Mouse (Mus musculus) hindbrain, embryonic 12.5 days (tissue): Measurements from ENCODE around the gene Clp1. TPM values are rescaled to one million over a fixed set of nuclear protein-coding genes. Genes with fewer than 3 reads are reported as not detected.
A peak's percentile ranks its signal among the peaks of the same experiment; 100 is the strongest.

Source experiments
- ATAC-seq: fragments of 200-750 bp; cut with Nextera tagmentation; 2 replicates; pipeline ENCODE4 v1.8.0; 2017; ENCODE audit warnings: moderate TSS enrichment; ENCODE audit not compliant: low FRiP score
- H3K27ac ChIP-seq: fragments of 300-500 bp; sonication (generic); 2 replicates; pipeline ENCODE4 v1.5.1; 2016; ENCODE audit warnings: mild to moderate bottlenecking
- H3K27me3 ChIP-seq: fragments of 300-500 bp; sonication (generic); 2 replicates; pipeline ENCODE4 v1.6.1; 2016; ENCODE audit warnings: mild to moderate bottlenecking
- H3K36me3 ChIP-seq: fragments of 300-500 bp; sonication (generic); 2 replicates; pipeline ENCODE4 v1.6.1; 2016; ENCODE audit warnings: mild to moderate bottlenecking
- H3K4me1 ChIP-seq: fragments of 300-500 bp; sonication (generic); 2 replicates; pipeline ENCODE4 v1.6.1; 2016
- H3K4me2 ChIP-seq: fragments of 300-500 bp; sonication (generic); replicated peaks from 2 replicates; pipeline ENCODE4 v1.6.1; 2016; ENCODE audit warnings: mild to moderate bottlenecking
- H3K4me3 ChIP-seq: fragments of 300-500 bp; sonication (generic); 2 replicates; pipeline ENCODE4 v1.5.1; 2016; ENCODE audit warnings: mild to moderate bottlenecking
- H3K9ac ChIP-seq: fragments of 300-500 bp; sonication (generic); 2 replicates; pipeline ENCODE4 v1.6.1; 2016; ENCODE audit warnings: mild to moderate bottlenecking, moderate library complexity
- H3K9me3 ChIP-seq: fragments of 300-500 bp; sonication (generic); replicated peaks from 2 replicates; pipeline ENCODE4 v1.6.1; 2016; ENCODE audit warnings: mild to moderate bottlenecking
- WGBS: fragments of 180-500 bp; shearing (Covaris S2); methylation state at CpG from one replicate; pipeline ENCODE4 v1.1.7; 2016; 5-methylcytosine and 5-hydroxymethylcytosine counted together
- polyA plus RNA-seq: library from polyadenylated mRNA; unstranded; fragments of >200 nt; fragmentation: Nextera tagmentation; extraction: Ambion mirVana; gene quantifications from 2 replicates; pipeline ENCODE4 v1.2.1, GENCODE M21; 2016

Clp1 gene
- polyA plus RNA-seq, 1 experiment from 2014 or later: 35.0 TPM

DNA sequence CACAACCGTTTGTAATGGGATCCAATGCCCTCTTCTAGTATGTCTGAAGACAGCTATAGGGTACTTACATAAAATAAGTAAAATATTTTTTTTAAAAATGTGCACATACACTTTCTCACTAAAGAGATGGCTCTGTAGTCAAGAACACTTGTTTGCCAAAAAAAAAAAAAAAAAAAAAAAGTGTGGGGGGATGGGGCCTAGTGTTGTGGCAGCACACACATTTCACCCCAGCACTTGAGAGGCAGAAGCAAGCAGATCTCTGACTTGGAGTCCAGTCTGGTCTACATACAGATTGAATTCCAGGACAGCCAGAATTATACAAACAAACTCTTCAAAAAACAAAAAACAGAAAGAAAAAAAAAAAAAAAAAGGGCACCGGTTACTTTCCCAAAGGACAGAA lies 6.4 kb downstream of the Clp1 start:
- peaks cover 28% of the 10 kb centered on the region for H3K36me3 ChIP-seq
- H3K4me3 ChIP-seq: no peak overlapping the region
- H3K9me3 ChIP-seq: no peaks in the 10 kb centered on the region
- 100% methylated on average over 2 of the region's 2 CpGs for WGBS
- no peak overlapping the region for H3K9ac ChIP-seq
- H3K4me1 ChIP-seq: peaks cover 15% of the 10 kb centered on the region
- no peaks in the 10 kb centered on the region for H3K27me3 ChIP-seq
- H3K27ac ChIP-seq: no peak overlapping the region
- no peak overlapping the region for H3K4me2 ChIP-seq
- no peak for ATAC-seq

DNA sequence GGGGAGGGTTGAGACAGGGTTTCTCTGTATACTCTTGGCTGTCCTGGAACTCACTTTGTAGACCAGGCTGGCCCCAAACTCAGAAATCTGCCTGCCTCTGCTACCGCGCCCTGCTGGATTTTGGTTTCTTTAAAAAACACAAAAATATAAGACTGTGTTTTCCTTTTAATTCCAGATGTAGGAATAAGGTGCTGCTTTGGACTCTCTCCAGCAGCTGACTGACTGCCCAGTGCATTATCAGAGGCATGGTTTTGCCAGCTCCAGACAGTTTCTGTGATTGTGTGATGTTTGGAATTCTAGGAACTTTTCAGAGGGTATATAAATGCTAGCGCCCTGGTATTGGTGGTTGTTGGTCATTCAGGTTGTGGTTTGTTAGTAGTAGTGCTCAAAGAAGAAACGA lies 9.8 kb downstream of the Clp1 start:
- no peak overlapping the region for H3K9ac ChIP-seq
- H3K27me3 ChIP-seq: no peaks in the 10 kb centered on the region
- no peak overlapping the region for H3K4me3 ChIP-seq
- ATAC-seq: no peak
- no peak overlapping the region for H3K4me2 ChIP-seq
- no peaks in the 10 kb centered on the region for H3K9me3 ChIP-seq
- H3K4me1 ChIP-seq: peaks cover 12% of the 10 kb centered on the region
- peaks cover 6% of the 10 kb centered on the region; the same call in 1 of the 2 replicates for H3K36me3 ChIP-seq
- WGBS: 89% methylated on average over 4 of the region's 4 CpGs
- H3K27ac ChIP-seq: no peak overlapping the region

DNA sequence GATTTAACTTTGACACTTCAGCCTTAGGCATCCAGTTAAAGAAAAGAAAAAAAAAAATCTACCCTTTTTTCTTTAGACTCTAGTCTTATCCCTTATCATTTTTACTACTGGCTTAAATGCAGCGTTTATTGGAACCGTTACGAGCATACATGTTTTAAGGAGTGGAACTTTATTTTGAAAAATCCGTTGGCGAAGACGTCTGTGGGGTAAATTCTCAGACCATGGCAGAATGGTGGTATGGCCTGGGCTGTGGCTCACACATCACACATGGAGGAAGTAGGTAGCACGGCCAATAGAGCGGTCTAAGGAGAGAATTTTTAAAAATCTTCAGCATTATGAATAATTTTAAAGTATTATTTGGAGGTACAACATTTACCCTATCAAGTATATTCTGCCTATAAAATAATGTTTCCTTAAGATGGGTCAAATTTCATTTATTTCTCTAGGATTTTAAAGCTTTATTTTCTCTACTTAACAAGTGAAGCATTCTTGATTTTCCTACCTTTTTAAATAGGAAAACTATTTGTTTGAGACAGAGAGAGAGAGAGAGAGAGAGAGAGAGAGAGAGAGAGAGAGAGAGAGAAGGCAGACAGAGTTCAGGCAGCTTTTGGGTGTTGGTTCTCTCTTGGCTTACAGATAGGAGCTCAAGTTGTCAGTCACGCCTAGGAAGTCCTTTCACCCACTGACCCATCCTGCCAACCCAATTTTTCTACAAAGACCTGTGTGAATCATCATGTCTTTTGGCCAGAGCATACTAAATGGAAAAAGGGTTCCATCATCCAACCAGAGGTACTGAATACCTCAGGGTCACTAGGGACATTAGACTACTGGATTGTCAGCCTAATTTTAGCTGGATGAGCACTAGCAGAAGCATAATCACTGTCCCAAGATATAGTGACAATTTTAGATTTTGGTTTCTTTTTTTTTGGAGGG lies 10.5 kb downstream of the Clp1 start:
- H3K36me3 ChIP-seq: peaks cover 5% of the 10 kb centered on the region; the same call in 1 of the 2 replicates
- H3K9ac ChIP-seq: peak overlapping the region; percentile 63
- H3K27me3 ChIP-seq: no peaks in the 10 kb centered on the region
- peaks cover 12% of the 10 kb centered on the region for H3K4me1 ChIP-seq
- H3K9me3 ChIP-seq: no peaks in the 10 kb centered on the region
- peak overlapping the region; percentile 94 for H3K4me3 ChIP-seq
- ATAC-seq: no peak
- H3K27ac ChIP-seq: peak overlapping the region; percentile 97
- peak overlapping the region; percentile 85 for H3K4me2 ChIP-seq
- WGBS: 43% methylated on average over 9 of the region's 9 CpGs

DNA sequence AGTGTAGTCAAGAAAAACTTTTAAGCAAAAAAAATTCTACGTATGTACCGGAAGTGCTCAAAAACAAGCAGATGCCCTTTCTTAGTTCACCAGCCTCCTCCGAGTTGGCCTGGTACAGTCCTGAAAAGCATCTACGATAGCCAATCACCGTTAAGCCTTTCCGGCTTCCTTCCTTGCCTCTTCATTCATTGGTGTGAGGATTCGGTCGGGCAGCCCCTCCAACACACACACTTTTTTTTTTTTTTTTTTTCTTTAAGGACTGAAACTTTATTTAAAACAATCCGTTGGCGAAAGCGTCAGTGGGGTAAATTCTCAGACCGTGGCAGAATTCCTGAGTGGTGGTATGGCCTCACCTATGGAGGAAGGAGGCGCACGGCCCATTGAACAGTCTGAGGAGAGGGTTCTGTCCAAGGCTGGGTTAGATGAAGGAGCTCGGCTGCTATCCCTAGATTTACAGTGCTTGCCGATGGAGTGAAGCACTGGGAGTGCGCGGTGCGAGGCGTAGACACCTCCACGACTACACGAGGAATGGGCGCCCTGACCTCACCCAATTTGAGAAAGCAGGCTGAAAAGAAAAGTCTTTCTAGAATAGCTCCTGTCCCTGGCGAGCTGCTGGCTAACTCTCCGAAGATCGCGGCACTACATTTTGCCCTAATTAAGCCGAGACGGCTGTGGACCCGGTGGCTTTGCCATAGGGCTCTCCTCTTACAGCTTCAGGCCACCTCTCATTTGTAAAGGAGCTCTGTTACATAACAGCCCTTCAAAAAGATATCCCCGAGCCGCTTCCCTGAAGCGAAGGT lies 11.4 kb downstream of the Clp1 start:
- H3K9me3 ChIP-seq: no peaks in the 10 kb centered on the region
- H3K36me3 ChIP-seq: peaks cover 3% of the 10 kb centered on the region
- H3K4me2 ChIP-seq: peak overlapping the region; percentile 85
- peak overlapping the region; percentile 97 for H3K27ac ChIP-seq
- H3K4me3 ChIP-seq: peak overlapping the region; percentile 94
- no peaks in the 10 kb centered on the region for H3K27me3 ChIP-seq
- peak; percentile 96 for ATAC-seq
- under 1% methylated on average over 33 of the region's 33 CpGs for WGBS
- peaks cover 12% of the 10 kb centered on the region for H3K4me1 ChIP-seq
- peak overlapping the region; percentile 97 for H3K9ac ChIP-seq

DNA sequence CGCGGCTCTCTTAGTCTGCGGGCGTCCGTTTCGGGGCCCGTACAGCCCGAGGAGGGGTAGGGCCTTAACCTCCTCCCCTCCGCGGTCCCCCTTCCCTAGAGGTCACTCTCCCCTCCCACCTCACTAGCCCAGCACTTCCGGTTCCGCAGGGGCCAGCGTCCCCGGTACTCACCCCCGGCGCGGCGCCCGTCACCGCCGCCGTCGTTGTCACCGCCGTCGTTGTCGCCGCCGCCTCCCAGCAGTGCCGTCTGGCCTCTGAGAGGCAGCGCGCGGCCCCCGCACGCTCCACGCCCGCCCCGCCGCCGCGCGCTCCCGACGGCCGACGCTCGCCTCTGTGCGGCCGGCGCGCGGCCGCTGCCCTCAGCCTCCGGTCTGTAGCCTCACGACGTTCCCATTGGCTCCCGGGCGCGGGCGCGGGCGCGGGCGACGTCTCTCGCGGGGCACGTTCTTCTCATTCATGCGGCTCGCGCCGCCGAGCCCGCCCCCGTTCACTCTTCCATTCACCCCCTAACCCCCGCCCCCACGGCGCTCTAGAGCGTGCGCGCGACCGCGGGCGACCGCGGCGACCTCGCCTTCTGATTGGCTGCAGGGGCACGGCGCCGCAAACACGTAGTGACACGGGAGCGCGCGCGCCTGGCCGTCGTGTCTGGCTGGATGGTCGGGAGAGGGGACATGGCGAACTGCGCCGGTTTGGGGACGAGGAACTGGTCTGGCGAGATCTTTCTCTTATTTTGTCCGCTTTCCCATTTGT lies 12.2 kb downstream of the Clp1 start, which contains the start of gene Zdhhc5:
TSS of gene Zdhhc5 (minus strand) at position 370 of the 751 bp plus-strand sequence.
- Histone ChIP-seq H3K9ac (peak within 1 kb of the TSS; percentile 97), H3K27ac (peak within 1 kb of the TSS; percentile 97), H3K4me2 (peak within 1 kb of the TSS; percentile 85), H3K27me3 (no peaks in the 10 kb centered on the region), H3K36me3 (peaks cover 10% of the 10 kb centered on the region), H3K9me3 (no peaks in the 10 kb centered on the region), H3K4me1 (peaks cover 12% of the 10 kb centered on the region), H3K4me3 (peak within 1 kb of the TSS; percentile 94)
- under 1% methylated on average over 82 of the region's 107 CpGs for WGBS
- peak; percentile 98 for ATAC-seq

DNA sequence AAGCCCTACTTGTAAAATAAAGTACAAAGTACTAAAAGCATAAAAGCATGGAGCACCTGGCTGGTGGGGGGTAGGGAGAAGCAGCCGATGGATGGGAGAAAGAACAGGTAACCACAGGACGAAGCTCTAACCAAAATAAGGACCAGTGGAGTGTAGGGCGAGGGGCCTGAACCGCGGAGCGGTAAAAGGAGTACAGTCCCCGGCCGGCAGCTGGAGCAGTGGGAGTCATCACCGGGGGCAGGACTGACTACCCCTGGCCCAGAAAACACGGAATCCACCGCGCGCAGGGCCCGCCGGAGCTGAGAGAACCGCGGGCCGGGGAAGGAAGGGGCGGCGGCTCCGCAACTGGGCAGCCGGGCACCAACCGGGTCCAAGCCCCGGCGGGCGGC lies 12.7 kb downstream of the Clp1 start:
- Histone ChIP-seq H3K27me3 (no peaks in the 10 kb centered on the region), H3K9ac (peak overlapping the region; percentile 97), H3K9me3 (no peaks in the 10 kb centered on the region), H3K4me1 (peaks cover 12% of the 10 kb centered on the region), H3K4me3 (peak overlapping the region; percentile 94), H3K36me3 (peaks cover 11% of the 10 kb centered on the region), H3K4me2 (peak overlapping the region; percentile 85), H3K27ac (peak overlapping the region; percentile 97)
- ATAC-seq: peak; percentile 36
- under 1% methylated on average over 23 of the region's 26 CpGs for WGBS

DNA sequence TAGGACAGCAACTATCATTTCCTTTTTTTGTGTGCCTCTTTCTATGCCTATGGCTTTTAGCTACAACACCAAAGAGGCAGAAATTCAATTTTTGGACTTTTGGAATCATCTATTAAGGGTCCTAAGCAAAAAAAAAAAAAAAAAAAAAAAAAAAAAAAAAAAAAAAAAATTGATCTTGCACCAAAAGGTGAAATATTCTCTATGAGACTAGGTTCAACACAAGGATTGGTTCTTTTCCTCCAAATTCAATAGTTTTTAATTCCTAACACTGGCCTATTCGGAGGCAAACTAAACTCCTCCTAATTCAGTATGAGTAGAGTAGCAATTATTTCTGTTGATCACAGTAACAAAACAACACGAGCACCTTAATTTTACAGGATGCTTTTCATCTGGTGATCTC lies 15.3 kb downstream of the Clp1 start:
- ATAC-seq: no peak
- peaks cover 23% of the 10 kb centered on the region for H3K36me3 ChIP-seq
- H3K27me3 ChIP-seq: no peaks in the 10 kb centered on the region
- no peak overlapping the region for H3K27ac ChIP-seq
- no peaks in the 10 kb centered on the region for H3K9me3 ChIP-seq
- H3K9ac ChIP-seq: no peak overlapping the region
- H3K4me1 ChIP-seq: peaks cover 16% of the 10 kb centered on the region
- 91% methylated on average over 2 of the region's 2 CpGs for WGBS
- no peak overlapping the region for H3K4me2 ChIP-seq
- H3K4me3 ChIP-seq: no peak overlapping the region

DNA sequence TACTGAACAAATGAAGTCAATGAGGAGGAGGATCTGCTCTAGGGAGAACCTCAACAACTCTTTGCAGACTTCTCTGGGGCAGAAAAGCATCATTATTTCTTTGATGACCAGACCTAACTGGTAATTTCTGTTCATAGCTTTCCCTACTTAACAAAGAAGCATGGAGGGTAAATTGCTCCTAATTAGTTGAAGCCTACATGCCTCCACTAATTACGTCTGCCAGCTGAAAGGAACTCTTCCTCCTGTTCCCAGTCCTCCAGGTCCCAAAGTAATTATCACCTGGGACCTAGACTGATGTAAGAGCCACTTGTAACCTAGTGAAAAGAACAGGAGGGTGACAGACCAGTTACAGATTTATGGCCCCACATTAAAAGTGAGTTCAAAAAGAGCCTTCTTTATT lies 19.6 kb downstream of the Clp1 start:
- Histone ChIP-seq H3K4me3 (no peak overlapping the region), H3K4me2 (no peak overlapping the region), H3K9ac (no peak overlapping the region), H3K4me1 (0 out of 2 replicates have a peak, but pooled peaks cover 3% of the 10 kb centered on the region), H3K36me3 (peaks cover 39% of the 10 kb centered on the region), H3K9me3 (no peaks in the 10 kb centered on the region), H3K27ac (no peak overlapping the region), H3K27me3 (no peaks in the 10 kb centered on the region)
- 71% methylated on average over 1 of the region's 1 CpGs for WGBS
- no peak for ATAC-seq

DNA sequence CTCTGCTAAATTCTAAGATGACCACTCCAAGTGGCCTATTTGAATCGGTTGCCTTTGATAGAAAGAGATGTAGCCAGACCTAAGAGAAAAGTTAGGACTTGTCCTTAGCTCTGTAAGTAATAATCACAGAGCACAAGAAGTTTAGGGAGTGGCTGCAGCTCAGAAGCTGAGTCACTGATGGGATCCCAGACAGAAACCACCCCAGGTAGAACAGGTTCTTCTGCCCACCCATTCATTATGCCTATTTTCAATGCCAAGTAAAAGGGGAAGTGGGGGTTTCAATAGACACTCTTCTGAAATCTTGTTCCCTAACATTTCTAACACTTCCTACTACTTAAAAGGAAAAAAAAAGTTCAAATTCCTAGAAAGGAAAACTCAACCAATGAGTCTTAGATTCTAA lies 21.9 kb downstream of the Clp1 start:
- Histone ChIP-seq H3K4me1 (0 out of 2 replicates have a peak, but pooled peaks cover 3% of the 10 kb centered on the region), H3K27ac (no peak overlapping the region), H3K9ac (no peak overlapping the region), H3K9me3 (no peaks in the 10 kb centered on the region), H3K4me2 (no peak overlapping the region), H3K4me3 (no peak overlapping the region), H3K36me3 (peaks cover 38% of the 10 kb centered on the region), H3K27me3 (no peaks in the 10 kb centered on the region)
- no peak for ATAC-seq
- 87% methylated on average over 1 of the region's 1 CpGs for WGBS

DNA sequence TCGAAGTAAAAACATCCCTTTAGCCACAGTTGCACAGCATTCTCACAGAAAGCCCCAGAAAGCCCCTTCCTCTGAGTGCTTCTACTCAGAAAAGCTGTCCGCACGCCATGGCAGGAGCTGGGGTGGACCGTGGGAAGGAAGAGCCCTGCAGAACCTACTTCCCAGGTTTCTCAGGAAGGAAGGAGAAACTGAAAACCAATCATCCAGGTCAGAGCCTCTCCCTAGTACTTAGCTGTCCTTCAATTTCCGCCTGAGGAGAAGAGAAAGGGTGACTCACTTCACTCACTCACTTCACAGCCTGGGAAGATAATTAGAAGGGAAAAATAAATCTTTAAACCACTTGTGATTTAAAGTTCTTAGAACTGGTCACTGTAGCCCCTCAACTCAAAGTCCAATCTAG lies 22.8 kb downstream of the Clp1 start:
- Histone ChIP-seq H3K9ac (no peak overlapping the region), H3K4me3 (no peak overlapping the region), H3K27me3 (no peaks in the 10 kb centered on the region), H3K4me2 (no peak overlapping the region), H3K27ac (no peak overlapping the region), H3K4me1 (0 out of 2 replicates have a peak, but pooled peaks cover 3% of the 10 kb centered on the region), H3K9me3 (no peaks in the 10 kb centered on the region), H3K36me3 (peaks cover 36% of the 10 kb centered on the region)
- 88% methylated on average over 5 of the region's 5 CpGs for whole genome bisulfite sequencing
- ATAC-seq: no peak

DNA sequence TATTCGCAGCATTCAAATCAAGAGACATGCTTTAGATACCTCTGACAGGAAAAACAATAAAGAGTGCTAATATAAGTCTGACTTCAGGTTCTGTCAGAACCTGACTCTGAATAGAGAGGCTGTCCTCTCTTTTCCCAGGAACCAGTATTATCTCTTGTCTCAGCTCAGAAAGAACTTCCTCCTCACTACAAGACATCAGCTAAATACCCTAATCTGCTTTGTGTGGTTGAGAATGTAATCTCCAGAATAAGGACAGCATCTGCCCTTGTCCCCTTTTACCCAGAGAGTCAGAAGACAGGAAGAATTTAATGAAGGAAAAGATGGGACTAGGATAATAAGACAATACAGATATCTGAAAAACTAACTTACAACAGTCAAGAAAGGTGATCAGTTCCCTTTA lies 23.7 kb downstream of the Clp1 start:
- H3K36me3 ChIP-seq: peaks cover 39% of the 10 kb centered on the region
- 97% methylated on average over 1 of the region's 1 CpGs for WGBS
- ATAC-seq: no peak

More for the DNA sequence above, 23.7 kb downstream of the Clp1 start:
- Histone ChIP-seq H3K4me3 (no peak overlapping the region), H3K4me2 (no peak overlapping the region), H3K4me1 (0 out of 2 replicates have a peak, but pooled peaks cover 3% of the 10 kb centered on the region), H3K27ac (no peak overlapping the region), H3K9me3 (no peaks in the 10 kb centered on the region), H3K27me3 (no peaks in the 10 kb centered on the region), H3K9ac (no peak overlapping the region)
